Mouse (Mus musculus) midbrain, embryonic 14.5 days (tissue): ENCODE results near the gene Arid3a. TPM values are rescaled to one million over a fixed set of nuclear protein-coding genes. Genes with fewer than 3 reads are reported as not detected.
"Not testable (repeated sequence)": the region's sequence is repeated elsewhere in the genome, so short reads cannot be mapped to it uniquely, and the experiment has no call there.

ENCODE experiments used
- ATAC-seq: fragments of 200-750 bp; cut with Nextera tagmentation; 2 replicates; pipeline ENCODE4 v1.8.0; 2017; ENCODE audit warnings: moderate number of reproducible peaks, moderate library complexity; ENCODE audit not compliant: low FRiP score, low TSS enrichment
- DNase-seq: peaks from one replicate; pipeline ENCODE4 v3.0.0-alpha.2; 2015
- H3K27ac ChIP-seq: fragments of 300-500 bp; sonication (generic); replicated peaks from 2 replicates; pipeline ENCODE4 v1.5.1; 2014; ENCODE audit warnings: mild to moderate bottlenecking, low read depth, low read length, moderate library complexity
- H3K27me3 ChIP-seq: fragments of 300-500 bp; sonication (generic); 2 replicates; pipeline ENCODE4 v1.6.1; 2014; ENCODE audit warnings: low read length, control low read depth, mixed read lengths; ENCODE audit not compliant: control insufficient read depth, insufficient read depth
- H3K36me3 ChIP-seq: fragments of 300-500 bp; sonication (generic); 2 replicates; pipeline ENCODE4 v1.6.1; 2014; ENCODE audit warnings: low read length, control low read depth; ENCODE audit not compliant: control insufficient read depth, insufficient read depth
- H3K4me1 ChIP-seq: fragments of 300-500 bp; sonication (generic); 2 replicates; pipeline ENCODE4 v1.6.1; 2014; ENCODE audit warnings: mild to moderate bottlenecking, antibody characterized with exemption, low read length, control low read depth; ENCODE audit not compliant: control insufficient read depth, insufficient read depth
- H3K4me2 ChIP-seq: fragments of 300-500 bp; sonication (generic); 2 replicates; pipeline ENCODE4 v1.6.1; 2014; ENCODE audit warnings: mild to moderate bottlenecking, low read length, moderate library complexity
- H3K4me3 ChIP-seq: fragments of 300-500 bp; sonication (generic); replicated peaks from 2 replicates; pipeline ENCODE4 v1.5.1; 2014; ENCODE audit warnings: low read depth, low read length
- H3K9ac ChIP-seq: fragments of 300-500 bp; sonication (generic); replicated peaks from 2 replicates; pipeline ENCODE4 v1.6.1; 2014; ENCODE audit warnings: mild to moderate bottlenecking, low read length, moderate library complexity
- H3K9me3 ChIP-seq: fragments of 300-500 bp; sonication (generic); 2 replicates; pipeline ENCODE4 v1.6.1; 2016; ENCODE audit warnings: low read length, control low read depth, mixed read lengths; ENCODE audit not compliant: control insufficient read depth
- WGBS: fragments of 180-500 bp; shearing (Covaris S2); extraction: QIAGEN DNeasy Blood & Tissue Kit; methylation state at CpG from one replicate; pipeline ENCODE4 v1.1.7; 2014; 5-methylcytosine and 5-hydroxymethylcytosine counted together
- polyA plus RNA-seq: library from polyadenylated mRNA; unstranded; fragments of >200 nt; fragmentation: Nextera tagmentation; extraction: Ambion mirVana; gene quantifications from 2 replicates; pipeline ENCODE4 v1.2.1, GENCODE M21; 2014

The Arid3a gene
- polyA plus RNA-seq, 1 experiment from 2014 or later: 2.4 TPM

- not testable (repeated sequence) for H3K4me2 ChIP-seq, H3K9ac ChIP-seq, H3K9me3 ChIP-seq, DNase-seq, ATAC-seq, H3K4me1 ChIP-seq, H3K4me3 ChIP-seq, H3K27me3 ChIP-seq, H3K36me3 ChIP-seq, H3K27ac ChIP-seq
- 64% methylated on average over 2 of the region's 3 CpGs for WGBS
These were observed 41.9 kb upstream of the Arid3a start for GRCm38 (mm10) chr10:79884938-79885337.

GRCm38 (mm10) chr10:79886054-79886453 lies 40.8 kb upstream of the Arid3a start, which contains the start of gene Elane:
Gene Elane (plus strand): TSS chr10:79886247.
- H3K36me3 ChIP-seq: no peaks in the 10 kb centered on the region
- DNase-seq: no peak
- H3K4me2 ChIP-seq: no peak within 1 kb of the TSS
- no peaks in the 10 kb centered on the region; the same call in 1 of the 2 replicates for H3K27me3 ChIP-seq
- no peaks in the 10 kb centered on the region for H3K9me3 ChIP-seq
- no peak for ATAC-seq
- no peaks in the 10 kb centered on the region for H3K4me1 ChIP-seq
- 89% methylated on average over 6 of the region's 6 CpGs for WGBS
- H3K9ac ChIP-seq: no peak within 1 kb of the TSS
- no peak within 1 kb of the TSS for H3K27ac ChIP-seq
- no peak within 1 kb of the TSS for H3K4me3 ChIP-seq

- Histone ChIP-seq H3K27ac (no peak overlapping the region), H3K4me1 (no peaks in the 10 kb centered on the region), H3K27me3 (no peaks in the 10 kb centered on the region; the same call in 1 of the 2 replicates), H3K9me3 (no peaks in the 10 kb centered on the region), H3K4me2 (no peak overlapping the region), H3K9ac (no peak overlapping the region), H3K36me3 (no peaks in the 10 kb centered on the region), H3K4me3 (no peak overlapping the region)
- DNase-seq (no peak), ATAC-seq (no peak)
- WGBS: 83% methylated on average over 8 of the region's 8 CpGs
These were observed 40.2 kb upstream of the Arid3a start for GRCm38 (mm10) chr10:79886611-79887010.

GRCm38 (mm10) chr10:79889386-79889785 lies 37.5 kb upstream of the Arid3a start:
- no peak for DNase-seq
- Histone ChIP-seq H3K27ac (no peak overlapping the region), H3K4me2 (no peak overlapping the region)

GRCm38 (mm10) chr10:79890670-79891069 lies 36.2 kb upstream of the Arid3a start, which contains the start of gene Cfd:
Gene Cfd (plus strand): TSS chr10:79890853.
- Histone ChIP-seq H3K9ac (no peak within 1 kb of the TSS), H3K27me3 (no peaks in the 10 kb centered on the region), H3K4me2 (no peak within 1 kb of the TSS), H3K27ac (no peak within 1 kb of the TSS), H3K9me3 (no peaks in the 10 kb centered on the region), H3K36me3 (peaks cover 13% of the 10 kb centered on the region), H3K4me1 (no peaks in the 10 kb centered on the region), H3K4me3 (no peak within 1 kb of the TSS)
- 43% methylated on average over 5 of the region's 5 CpGs for WGBS
- DNase-seq (no peak), ATAC-seq (no peak)

More at GRCm38 (mm10) chr10:79889386-79889785, 37.5 kb upstream of the Arid3a start:
- no peaks in the 10 kb centered on the region for H3K4me1 ChIP-seq
- H3K4me3 ChIP-seq: no peak overlapping the region
- peaks cover 4% of the 10 kb centered on the region; the same call in 1 of the 2 replicates for H3K36me3 ChIP-seq
- H3K27me3 ChIP-seq: no peaks in the 10 kb centered on the region
- no peak for ATAC-seq
- H3K9ac ChIP-seq: no peak overlapping the region
- 88% methylated on average over 2 of the region's 2 CpGs for WGBS
- no peaks in the 10 kb centered on the region for H3K9me3 ChIP-seq

- not testable (repeated sequence) for H3K9ac ChIP-seq, H3K9me3 ChIP-seq, H3K4me2 ChIP-seq, H3K4me3 ChIP-seq, H3K4me1 ChIP-seq, H3K27me3 ChIP-seq, H3K27ac ChIP-seq
- DNase-seq: peak; percentile 89
- 43% methylated on average over 22 of the region's 22 CpGs for WGBS
- 0 out of 2 replicates have a peak, but pooled peaks have one; percentile 38 for ATAC-seq
- peaks cover 32% of the 10 kb centered on the region for H3K36me3 ChIP-seq
These were observed 34.3 kb upstream of the Arid3a start for GRCm38 (mm10) chr10:79892451-79893118.

GRCm38 (mm10) chr10:79896306-79896705 lies 30.5 kb upstream of the Arid3a start:
- no peak overlapping the region for H3K4me2 ChIP-seq
- H3K9me3 ChIP-seq: no peaks in the 10 kb centered on the region
- H3K9ac ChIP-seq: no peak overlapping the region
- peaks cover 50% of the 10 kb centered on the region for H3K36me3 ChIP-seq
- no peak for ATAC-seq
- no peak overlapping the region for H3K4me3 ChIP-seq
- H3K27me3 ChIP-seq: no peaks in the 10 kb centered on the region
- no peak for DNase-seq
- 0 out of 2 replicates have a peak, but pooled peaks cover 7% of the 10 kb centered on the region for H3K4me1 ChIP-seq
- WGBS: 93% methylated on average over 16 of the region's 16 CpGs
- no peak overlapping the region for H3K27ac ChIP-seq

GRCm38 (mm10) chr10:79896814-79897213 lies 30.0 kb upstream of the Arid3a start:
- Histone ChIP-seq H3K36me3 (peaks cover 50% of the 10 kb centered on the region), H3K9me3 (no peaks in the 10 kb centered on the region), H3K27me3 (no peaks in the 10 kb centered on the region), H3K4me3 (no peak overlapping the region), H3K4me2 (no peak overlapping the region), H3K4me1 (0 out of 2 replicates have a peak, but pooled peaks cover 9% of the 10 kb centered on the region), H3K9ac (no peak overlapping the region), H3K27ac (no peak overlapping the region)
- 87% methylated on average over 13 of the region's 13 CpGs for WGBS
- DNase-seq (no peak), ATAC-seq (no peak)
